Mouse (Mus musculus) bone marrow, adult 2 months (tissue): ENCODE data around the gene Gm28051. TPM values are rescaled to one million over a fixed set of nuclear protein-coding genes. Genes with fewer than 3 reads are reported as not detected.

Experiments
- H3K27ac ChIP-seq: fragments of 200-500 bp; 2 replicates; pipeline ENCODE4 v1.5.1; 2012; ENCODE audit warnings: low read depth, mild to moderate bottlenecking, control low read depth, inconsistent platforms, low read length; ENCODE audit not compliant: control insufficient read depth, poor library complexity, insufficient read depth
- H3K4me1 ChIP-seq: fragments of 200-500 bp; 2 replicates; pipeline ENCODE4 v1.6.1; 2011; ENCODE audit warnings: low read length; ENCODE audit not compliant: control insufficient read depth, insufficient read depth
- H3K4me3 ChIP-seq: fragments of 200-500 bp; replicated peaks from 2 replicates; pipeline ENCODE3; 2011; ENCODE audit warnings: mild to moderate bottlenecking, low read depth, low read length, control low read depth; ENCODE audit not compliant: control insufficient read depth
- CTCF ChIP-seq: fragments of 200-500 bp; IDR thresholded peaks from 2 replicates; pipeline ENCODE4 v1.5.1; 2011; ENCODE audit warnings: low read length, control low read depth; ENCODE audit not compliant: control insufficient read depth, insufficient read depth
- POLR2A ChIP-seq: fragments of 200-500 bp; IDR thresholded peaks from 2 replicates; pipeline ENCODE4 v1.6.1; 2011; ENCODE audit warnings: low read depth, mild to moderate bottlenecking, control low read depth, low read length, borderline replicate concordance; ENCODE audit not compliant: control insufficient read depth
- WGBS: fragments of 180-500 bp; shearing (Covaris S2); methylation state at CpG from one replicate; pipeline ENCODE4 v1.1.7; 2018; 5-methylcytosine and 5-hydroxymethylcytosine counted together
- polyA plus RNA-seq: library from polyadenylated mRNA; stranded (reverse); fragments of >200 nt; gene quantifications from 2 replicates; pipeline ENCODE4 v1.2.4, GENCODE M21; 2011; ENCODE audit warnings: low replicate concordance; ENCODE audit not compliant: missing spikeins, insufficient read depth, insufficient read length

Gm28051 gene
- not detected in 2 replicates for polyA plus RNA-seq

DNA sequence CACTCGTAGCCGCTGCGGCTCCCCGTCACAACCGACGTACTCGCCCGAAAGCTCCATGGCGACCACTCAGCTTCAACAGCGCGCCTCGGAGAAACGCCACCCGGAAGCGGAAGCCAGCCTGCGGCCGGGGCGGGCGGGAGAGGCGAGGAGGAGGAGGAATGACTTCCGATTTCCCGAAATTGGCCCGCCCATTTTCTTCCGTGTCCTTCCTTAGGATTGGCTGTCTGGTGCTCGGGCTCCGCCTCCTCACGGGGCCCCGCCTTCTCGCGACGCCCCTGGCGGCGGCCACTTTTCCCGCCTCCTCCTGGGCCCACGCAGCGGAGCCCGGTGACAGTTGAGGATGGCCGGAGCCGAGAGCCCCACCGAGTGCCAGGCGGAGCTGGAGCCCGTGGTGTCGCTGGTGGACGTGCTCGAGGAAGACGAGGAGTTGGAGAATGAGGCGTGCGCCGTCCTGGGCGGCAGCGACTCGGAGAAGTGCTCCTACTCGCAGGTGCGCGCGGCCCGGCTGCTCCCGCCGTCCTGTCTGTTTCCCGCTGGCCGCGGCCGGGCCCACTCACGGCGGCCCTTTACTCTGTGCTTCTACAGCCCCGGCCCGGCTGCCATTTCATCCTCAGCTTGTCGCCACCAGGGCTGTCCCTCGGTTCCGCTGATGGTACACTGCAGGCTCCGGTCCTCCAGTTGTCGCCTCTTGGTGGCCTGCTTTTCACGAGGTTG is at the start of gene Gm28051, which contains the start of the genes Gon7 and Ubr7:
Gene Gm28051, minus strand, starts transcription at position 77 of the 714 bp plus-strand sequence.
Gene Gon7, minus strand, starts transcription at position 115 of the 714 bp plus-strand sequence.
Gene Ubr7, plus strand, starts transcription at position 279 of the 714 bp plus-strand sequence.
- TF ChIP-seq CTCF: peak; percentile 17; the same call in 1 of the 2 replicates
- TF ChIP-seq POLR2A: peak; percentile 66; the same call in 1 of the 2 replicates
- WGBS: under 1% methylated on average over 73 of the region's 73 CpGs
- H3K27ac ChIP-seq: peak within 1 kb of the TSS; percentile 82

DNA sequence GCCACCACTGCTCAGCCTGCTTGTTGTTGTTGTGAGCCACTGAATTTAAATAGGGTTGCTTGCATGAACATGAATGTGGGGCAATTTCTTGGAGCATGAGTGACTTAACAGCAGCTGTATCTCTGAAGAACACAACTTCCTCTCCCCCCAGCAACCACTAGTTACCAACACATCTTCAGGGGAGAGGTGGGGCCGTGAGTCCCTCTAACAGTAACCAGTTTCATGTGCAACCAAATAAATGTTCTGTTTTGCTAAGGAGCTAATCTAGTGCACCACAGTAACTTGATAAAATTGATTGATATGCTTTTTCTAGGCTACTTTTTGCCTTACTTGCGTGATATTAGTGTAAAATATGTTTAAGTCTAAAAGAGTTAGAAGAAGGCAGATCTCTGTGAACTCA is 42.0 kb upstream of the Gm28051 start:
- WGBS: 45% methylated on average over 2 of the region's 2 CpGs
- H3K4me3 ChIP-seq: no peak overlapping the region
- TF ChIP-seq CTCF: no peak
- no peak for TF ChIP-seq POLR2A
- no peak overlapping the region for H3K27ac ChIP-seq
- H3K4me1 ChIP-seq: no peaks in the 10 kb centered on the region

More for the DNA sequence above, at the start of gene Gm28051, which contains the start of the genes Gon7 and Ubr7:
- Histone ChIP-seq H3K4me3 (peak within 1 kb of the TSS; percentile 91), H3K4me1 (no peaks in the 10 kb centered on the region; the same call in 1 of the 2 replicates)

- H3K4me3 ChIP-seq: no peak overlapping the region
- WGBS: 84% methylated on average over 7 of the region's 7 CpGs
- TF ChIP-seq CTCF: no peak
- no peaks in the 10 kb centered on the region for H3K4me1 ChIP-seq
- no peak overlapping the region for H3K27ac ChIP-seq
Measured at GRCm38 (mm10) chr12:102787927-102788326, 30.4 kb upstream of the Gm28051 start.

DNA sequence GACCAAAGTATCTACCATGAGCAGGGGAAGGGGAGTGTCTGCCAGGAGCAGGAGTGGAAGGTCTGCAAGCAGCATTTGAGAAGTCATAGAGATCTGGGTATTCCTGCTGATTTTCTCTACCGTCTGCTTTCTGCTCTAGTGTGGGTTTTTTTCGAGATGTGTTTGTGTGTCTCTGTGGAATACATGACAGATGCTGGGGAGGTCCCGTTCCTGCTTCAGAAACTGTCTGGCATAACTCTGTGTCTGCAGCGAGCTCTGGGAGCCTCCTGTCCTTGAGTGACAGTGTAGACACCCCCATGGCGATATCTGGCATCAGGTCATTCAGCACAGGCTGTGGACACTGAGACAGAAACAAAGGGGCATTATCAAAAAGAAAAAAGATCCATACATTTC is 28.0 kb upstream of the Gm28051 start:
- WGBS: 81% methylated on average over 5 of the region's 5 CpGs
- TF ChIP-seq POLR2A (no peak), CTCF (no peak)
- H3K27ac ChIP-seq: peak overlapping the region; percentile 42; the same call in 1 of the 2 replicates
- H3K4me1 ChIP-seq: no peaks in the 10 kb centered on the region
- H3K4me3 ChIP-seq: peak overlapping the region; percentile 0

- Histone ChIP-seq H3K4me1 (no peaks in the 10 kb centered on the region), H3K27ac (peak overlapping the region; percentile 42), H3K4me3 (peak overlapping the region; percentile 0)
- 58% methylated on average over 19 of the region's 19 CpGs for WGBS
- TF ChIP-seq POLR2A: no peak
- TF ChIP-seq CTCF: no peak
Measured at GRCm38 (mm10) chr12:102784899-102785592, 27.5 kb upstream of the Gm28051 start.

GRCm38 (mm10) chr12:102782841-102783240 is 25.3 kb upstream of the Gm28051 start:
- no peak overlapping the region for H3K27ac ChIP-seq
- H3K4me3 ChIP-seq: no peak overlapping the region
- no peak for TF ChIP-seq POLR2A
- TF ChIP-seq CTCF: no peak
- no peaks in the 10 kb centered on the region for H3K4me1 ChIP-seq
- WGBS: 85% methylated on average over 5 of the region's 5 CpGs

DNA sequence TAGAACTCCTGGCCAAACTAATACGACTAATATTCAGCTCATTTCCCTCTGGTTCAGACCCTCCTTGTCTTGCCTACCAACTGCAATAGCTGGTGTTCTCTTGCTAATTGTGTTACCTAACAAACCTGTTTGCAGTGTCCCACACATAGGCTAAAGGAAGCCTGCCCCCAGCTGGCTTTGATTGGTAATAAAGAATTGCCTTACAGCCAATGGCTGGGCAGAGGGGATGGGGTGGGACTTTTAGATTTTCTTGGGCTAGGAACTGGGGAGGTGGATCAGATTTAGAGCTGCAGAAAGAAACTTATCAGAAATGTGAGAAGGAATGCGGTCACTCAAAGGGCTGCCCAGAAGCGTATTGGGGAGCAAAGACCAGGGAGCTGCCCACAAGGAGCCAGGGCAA is 21.9 kb upstream of the Gm28051 start:
- Histone ChIP-seq H3K27ac (no peak overlapping the region), H3K4me3 (no peak overlapping the region), H3K4me1 (no peaks in the 10 kb centered on the region)
- WGBS: 73% methylated on average over 3 of the region's 3 CpGs
- no peak for TF ChIP-seq POLR2A
- no peak for TF ChIP-seq CTCF

DNA sequence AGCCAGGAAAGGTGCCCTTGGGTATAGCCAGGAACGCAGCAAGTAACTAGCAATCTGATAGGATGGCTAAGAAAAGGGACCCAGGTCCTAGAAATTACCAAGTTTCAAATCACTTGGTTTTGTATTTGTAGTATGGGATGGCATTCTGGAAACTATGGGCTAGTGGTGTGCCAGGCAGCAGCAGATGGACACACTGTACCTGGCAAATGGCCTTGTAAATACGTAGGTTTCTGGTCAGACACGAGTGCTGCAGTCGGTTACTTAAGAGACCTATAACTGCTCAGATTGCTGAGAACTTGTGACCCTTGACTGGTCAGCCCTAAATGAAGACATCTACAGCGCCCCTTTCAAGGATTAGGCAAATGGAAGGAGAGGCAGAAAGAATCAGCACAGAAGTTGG is 20.6 kb upstream of the Gm28051 start:
- no peaks in the 10 kb centered on the region for H3K4me1 ChIP-seq
- TF ChIP-seq CTCF (no peak), POLR2A (no peak)
- 90% methylated on average over 5 of the region's 5 CpGs for WGBS

More for the DNA sequence above, 20.6 kb upstream of the Gm28051 start:
- Histone ChIP-seq H3K27ac (no peak overlapping the region), H3K4me3 (no peak overlapping the region)
